Mouse (Mus musculus) gastrocnemius, postnatal 36 days (tissue): ENCODE measurements around the gene Gm21921. TPM values are rescaled to one million over a fixed set of nuclear protein-coding genes. Genes with fewer than 3 reads are reported as not detected.
"Not testable (repeated sequence)": the region's sequence is repeated elsewhere in the genome, so short reads cannot be mapped to it uniquely, and the experiment has no call there.

Experiments
- DNase-seq, 2 experiments: peaks; one replicate each; pipeline ENCODE4 v3.0.0; 2022
- intact Hi-C: fragments of 180-260 bp; cut with DNase I; formaldehyde crosslinking; loops from one replicate; pipeline ENCODE4 v1.15.1; 2025
- long read RNA-seq, 2 experiments: library from polyadenylated mRNA; stranded (forward); transcript quantifications; one replicate each; pipeline ENCODE4 v2.0.0; 2021
- total RNA-seq, 2 experiments: library from RNA; stranded (reverse); gene quantifications; 2 replicates each; pipeline ENCODE4 v1.2.3; 2021

Gene Gm21921
- not detected for total RNA-seq
- long read RNA-seq, experiment 1 = 0 reads
- long read RNA-seq, experiment 2 = 0 reads

GRCm38 (mm10) chrY:24796143-24796542 is at the start of gene Gm21921:
Gm21921 (minus strand) TSS chrY:24796243.
- DNase-seq, intact Hi-C loops: not testable (repeated sequence)
